Mouse (Mus musculus): ENCODE results near the gene Prpf18. TPM values are rescaled to one million over a fixed set of nuclear protein-coding genes. Genes with fewer than 3 reads are reported as not detected.

The Prpf18 gene
- polyA plus RNA-seq, 1 experiment = 45.7 TPM

DNA sequence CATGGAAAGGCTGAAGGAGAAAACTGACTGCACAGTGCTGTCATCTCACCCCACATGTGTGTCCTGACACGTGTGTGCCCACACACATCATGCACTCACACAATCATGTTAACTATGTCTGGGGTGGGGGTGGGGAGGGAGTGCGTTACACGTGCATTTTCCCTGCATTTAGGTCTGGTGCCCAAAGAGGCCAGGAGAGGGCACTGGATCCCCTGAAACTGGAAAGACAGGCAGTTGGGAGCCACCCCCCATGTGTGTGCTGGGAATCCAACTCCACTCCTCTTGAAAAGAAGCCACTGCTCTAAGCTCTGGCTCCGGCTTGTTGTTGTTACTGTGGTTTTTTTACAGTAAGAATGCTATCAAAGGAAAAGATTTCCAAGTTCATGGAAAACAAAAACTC lies 6.8 kb downstream of the Prpf18 start:
- 79% methylated on average over 4 of the region's 4 CpGs for WGBS
- no peak for DNase-seq
- Histone ChIP-seq H3K27ac (ENCODE audit: insufficient read depth, low read length) (no peak overlapping the region), H3K4me3 (replicated peaks; ENCODE audit: insufficient read depth, low read depth, low read length) (no peak overlapping the region), H3K4me1 (ENCODE audit: control insufficient read depth, insufficient read depth, low read length) (peaks cover 5% of the 10 kb centered on the region), H3K27me3 (ENCODE audit: control insufficient read depth, insufficient read depth, low read length) (no peaks in the 10 kb centered on the region)
- TF ChIP-seq POLR2A (IDR thresholded peaks at IDR 0.05; ENCODE audit: borderline replicate concordance, insufficient read depth, low read length) (no peak), CTCF (IDR thresholded peaks at IDR 0.05; ENCODE audit: borderline replicate concordance, insufficient read depth, low read depth, low read length) (no peak)

DNA sequence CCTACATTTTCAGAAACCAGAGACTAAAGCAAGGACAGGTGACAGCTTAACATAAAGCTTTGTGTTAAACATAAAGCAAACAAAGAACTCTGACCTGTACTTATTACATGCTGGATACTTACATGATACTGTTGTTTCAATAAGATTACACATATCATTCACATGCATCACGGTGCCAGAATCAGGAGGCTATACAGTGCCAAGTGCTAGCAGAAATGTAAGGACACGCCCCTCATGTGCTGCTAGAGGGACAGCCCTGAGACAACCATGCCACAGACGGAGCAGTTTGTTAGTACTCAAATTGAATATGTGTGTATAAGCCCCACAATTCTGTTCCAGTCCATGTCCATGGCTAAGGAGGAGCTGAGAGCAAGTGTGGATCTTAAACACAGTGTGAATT lies 13.7 kb downstream of the Prpf18 start:
- H3K27ac ChIP-seq (ENCODE audit: insufficient read depth, low read length) = no peak overlapping the region
- H3K4me3 ChIP-seq (replicated peaks; ENCODE audit: insufficient read depth, low read depth, low read length) = no peak overlapping the region
- no peaks in the 10 kb centered on the region for H3K4me1 ChIP-seq (ENCODE audit: control insufficient read depth, insufficient read depth, low read length)
- no peaks in the 10 kb centered on the region for H3K27me3 ChIP-seq (ENCODE audit: control insufficient read depth, insufficient read depth, low read length)
- TF ChIP-seq CTCF (IDR thresholded peaks at IDR 0.05; ENCODE audit: borderline replicate concordance, insufficient read depth, low read depth, low read length) (no peak), POLR2A (IDR thresholded peaks at IDR 0.05; ENCODE audit: borderline replicate concordance, insufficient read depth, low read length) (no peak)
- 76% methylated on average over 3 of the region's 3 CpGs for WGBS
- no peak for DNase-seq

- 83% methylated on average over 7 of the region's 7 CpGs for WGBS
- no peak overlapping the region for H3K27ac ChIP-seq (ENCODE audit: insufficient read depth, low read length)
These were observed 15.3 kb downstream of the Prpf18 start for GRCm38 (mm10) chr2:4636656-4637055.

DNA sequence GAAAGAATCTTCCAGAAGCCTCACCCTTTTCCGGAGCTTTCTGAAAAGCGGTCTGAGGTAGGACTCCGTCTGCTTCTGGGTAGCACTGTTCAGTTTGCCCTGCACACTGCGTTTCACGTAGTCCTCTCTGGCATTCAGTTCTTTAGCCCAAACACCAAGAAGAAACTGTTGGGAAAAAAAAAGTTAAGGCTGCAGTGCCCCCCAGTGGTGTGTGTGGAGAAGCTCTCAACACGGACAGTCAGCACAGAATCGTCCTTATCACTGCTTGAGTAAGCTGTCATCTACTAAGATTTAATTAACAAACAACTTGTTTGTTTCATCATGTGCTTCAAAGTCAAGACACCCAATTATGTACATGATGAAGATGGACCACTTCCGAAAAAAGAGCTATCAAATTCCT lies 16.1 kb downstream of the Prpf18 start:
- Histone ChIP-seq H3K4me1 (ENCODE audit: control insufficient read depth, insufficient read depth, low read length) (no peaks in the 10 kb centered on the region), H3K27me3 (ENCODE audit: control insufficient read depth, insufficient read depth, low read length) (no peaks in the 10 kb centered on the region), H3K4me3 (replicated peaks; ENCODE audit: insufficient read depth, low read depth, low read length) (no peak overlapping the region), H3K27ac (ENCODE audit: insufficient read depth, low read length) (no peak overlapping the region)
- 68% methylated on average over 8 of the region's 8 CpGs for WGBS
- TF ChIP-seq POLR2A (IDR thresholded peaks at IDR 0.05; ENCODE audit: borderline replicate concordance, insufficient read depth, low read length) (no peak), CTCF (IDR thresholded peaks at IDR 0.05; ENCODE audit: borderline replicate concordance, insufficient read depth, low read depth, low read length) (peak; percentile 48)
- DNase-seq = no peak

More at GRCm38 (mm10) chr2:4636656-4637055, 15.3 kb downstream of the Prpf18 start:
- no peak for TF ChIP-seq POLR2A (IDR thresholded peaks at IDR 0.05; ENCODE audit: borderline replicate concordance, insufficient read depth, low read length)
- no peak for TF ChIP-seq CTCF (IDR thresholded peaks at IDR 0.05; ENCODE audit: borderline replicate concordance, insufficient read depth, low read depth, low read length)
- H3K27me3 ChIP-seq (ENCODE audit: control insufficient read depth, insufficient read depth, low read length) = no peaks in the 10 kb centered on the region
- H3K4me1 ChIP-seq (ENCODE audit: control insufficient read depth, insufficient read depth, low read length) = no peaks in the 10 kb centered on the region
- DNase-seq = no peak
- no peak overlapping the region for H3K4me3 ChIP-seq (replicated peaks; ENCODE audit: insufficient read depth, low read depth, low read length)

- DNase-seq = no peak
- 93% methylated on average over 10 of the region's 10 CpGs for WGBS
- Histone ChIP-seq H3K27me3 (ENCODE audit: control insufficient read depth, insufficient read depth, low read length) (no peaks in the 10 kb centered on the region), H3K27ac (ENCODE audit: insufficient read depth, low read length) (no peak overlapping the region), H3K4me3 (replicated peaks; ENCODE audit: insufficient read depth, low read depth, low read length) (no peak overlapping the region), H3K4me1 (ENCODE audit: control insufficient read depth, insufficient read depth, low read length) (no peaks in the 10 kb centered on the region)
- TF ChIP-seq CTCF (IDR thresholded peaks at IDR 0.05; ENCODE audit: borderline replicate concordance, insufficient read depth, low read depth, low read length) (no peak), POLR2A (IDR thresholded peaks at IDR 0.05; ENCODE audit: borderline replicate concordance, insufficient read depth, low read length) (no peak)
These were observed 21.6 kb downstream of the Prpf18 start for GRCm38 (mm10) chr2:4630197-4630835.

GRCm38 (mm10) chr2:4629470-4629869 lies 22.4 kb downstream of the Prpf18 start:
- WGBS = 88% methylated on average over 11 of the region's 11 CpGs
- TF ChIP-seq POLR2A (IDR thresholded peaks at IDR 0.05; ENCODE audit: borderline replicate concordance, insufficient read depth, low read length) (no peak), CTCF (IDR thresholded peaks at IDR 0.05; ENCODE audit: borderline replicate concordance, insufficient read depth, low read depth, low read length) (no peak)
- no peak overlapping the region for H3K27ac ChIP-seq (ENCODE audit: insufficient read depth, low read length)
- DNase-seq = no peak
- H3K4me1 ChIP-seq (ENCODE audit: control insufficient read depth, insufficient read depth, low read length) = no peaks in the 10 kb centered on the region
- H3K4me3 ChIP-seq (replicated peaks; ENCODE audit: insufficient read depth, low read depth, low read length) = no peak overlapping the region
- H3K27me3 ChIP-seq (ENCODE audit: control insufficient read depth, insufficient read depth, low read length) = no peaks in the 10 kb centered on the region

GRCm38 (mm10) chr2:4628920-4629319 lies 23.0 kb downstream of the Prpf18 start:
- Histone ChIP-seq H3K27me3 (ENCODE audit: control insufficient read depth, insufficient read depth, low read length) (no peaks in the 10 kb centered on the region), H3K4me1 (ENCODE audit: control insufficient read depth, insufficient read depth, low read length) (no peaks in the 10 kb centered on the region), H3K27ac (ENCODE audit: insufficient read depth, low read length) (no peak overlapping the region), H3K4me3 (replicated peaks; ENCODE audit: insufficient read depth, low read depth, low read length) (no peak overlapping the region)
- no peak for DNase-seq
- no peak for TF ChIP-seq CTCF (IDR thresholded peaks at IDR 0.05; ENCODE audit: borderline replicate concordance, insufficient read depth, low read depth, low read length)
- no peak for TF ChIP-seq POLR2A (IDR thresholded peaks at IDR 0.05; ENCODE audit: borderline replicate concordance, insufficient read depth, low read length)
- 97% methylated on average over 2 of the region's 2 CpGs for WGBS

GRCm38 (mm10) chr2:4626911-4627310 lies 25.0 kb downstream of the Prpf18 start:
- Histone ChIP-seq H3K4me3 (replicated peaks; ENCODE audit: insufficient read depth, low read depth, low read length) (no peak overlapping the region), H3K27ac (ENCODE audit: insufficient read depth, low read length) (no peak overlapping the region), H3K4me1 (ENCODE audit: control insufficient read depth, insufficient read depth, low read length) (no peaks in the 10 kb centered on the region), H3K27me3 (ENCODE audit: control insufficient read depth, insufficient read depth, low read length) (no peaks in the 10 kb centered on the region)
- DNase-seq = no peak
- whole genome bisulfite sequencing = 95% methylated on average over 3 of the region's 3 CpGs
- TF ChIP-seq POLR2A (IDR thresholded peaks at IDR 0.05; ENCODE audit: borderline replicate concordance, insufficient read depth, low read length) = no peak
- TF ChIP-seq CTCF (IDR thresholded peaks at IDR 0.05; ENCODE audit: borderline replicate concordance, insufficient read depth, low read depth, low read length) = no peak
